In genomic region chr1:60158411-60158810, GRCm38 (mm10) we compare ENCODE assay signal across 8 mouse cellular contexts. TPM values are rescaled to one million over a fixed set of nuclear protein-coding genes. Genes with fewer than 3 reads are reported as not detected.
DNase-seq lines count a peak whose midpoint lies in the region; ATAC-seq and TF ChIP-seq lines count a peak whose summit lies in the region.

No protein-coding gene starts in this region.

- H3K27me3 ChIP-seq in heart, adult 2 months (ENCODE audit: control insufficient read depth, insufficient read depth, low read length), result no peaks in the 10 kb centered on the region
- H3K27me3 ChIP-seq in heart, embryonic 10.5 days (ENCODE audit: insufficient read depth, poor library complexity, severe bottlenecking), result no peaks in the 10 kb centered on the region
- H3K27me3 ChIP-seq in embryonic facial prominence, embryonic 15.5 days, result no peaks in the 10 kb centered on the region

- no peak for TF ChIP-seq POLR2A in heart, adult 2 months (IDR thresholded peaks at IDR 0.05; ENCODE audit: insufficient read depth, low read depth, low read length)

- no peaks in the 10 kb centered on the region for H3K9me3 ChIP-seq in heart, embryonic 10.5 days
- H3K9me3 ChIP-seq in embryonic facial prominence, embryonic 15.5 days (replicated peaks), result no peaks in the 10 kb centered on the region

- intact Hi-C loops in heart, adult 2 months (cut with DNase I), result loop anchor here (5.0 to 10.0 kb wide), 4 partner anchors 34 to 799 kb away; no protein-coding TSS in a partner anchor

- TF ChIP-seq CTCF in heart, adult 2 months (IDR thresholded peaks at IDR 0.05), result peak; percentile 84

- peak; percentile 81; the same call in 1 of the 2 replicates for TF ChIP-seq EP300 in heart, adult 2 months (IDR thresholded peaks at IDR 0.05; ENCODE audit: insufficient read depth, low read depth, low read length)

- WGBS in heart, adult 2 months, result 28% methylated on average over 3 of the region's 3 CpGs
- 61% methylated on average over 3 of the region's 3 CpGs for WGBS in heart, embryonic 10.5 days
- WGBS in embryonic facial prominence, embryonic 15.5 days, result 18% methylated on average over 3 of the region's 3 CpGs

- peak; percentile 63 to 74 for DNase-seq in heart, adult 2 months
- no peak for DNase-seq in heart, embryonic 10.5 days (ENCODE audit: low spot score)
- peak; percentile 47 for DNase-seq in urinary bladder, postnatal 14 days (ENCODE audit: low spot score)
- no peak for DNase-seq in urinary bladder, adult 2 months (ENCODE audit: low spot score)
- peak; percentile 72 for DNase-seq in kidney, postnatal 10 days
- peak; percentile 55 to 61 for DNase-seq in natural killer cell, adult 2 months (ENCODE audit: low spot score in 2 of 2)
- no peak for DNase-seq in frontal cortex, postnatal 25 days (ENCODE audit: low spot score in 2 of 2)

- H3K4me1 ChIP-seq in heart, adult 2 months (ENCODE audit: control insufficient read depth, insufficient read depth, low read length), result no peaks in the 10 kb centered on the region; the same call in 1 of the 2 replicates
- H3K4me1 ChIP-seq in heart, embryonic 10.5 days, result no peaks in the 10 kb centered on the region
- H3K4me1 ChIP-seq in embryonic facial prominence, embryonic 15.5 days, result peaks cover 6% of the 10 kb centered on the region; the same call in 1 of the 2 replicates

- H3K79me2 ChIP-seq in heart, adult 2 months (replicated peaks; ENCODE audit: control insufficient read depth, insufficient read depth, low read length), result no peaks in the 10 kb centered on the region

- peak; percentile 70 for ATAC-seq in embryonic facial prominence, embryonic 15.5 days (ENCODE audit: insufficient number of reproducible peaks, low FRiP score, low TSS enrichment, low read depth)

- H3K4me2 ChIP-seq in embryonic facial prominence, embryonic 15.5 days (replicated peaks), result peak overlapping the region; percentile 35; the same call in 1 of the 2 replicates

- H3K9ac ChIP-seq in heart, adult 2 months (ENCODE audit: low read depth, low read length), result no peak overlapping the region
- no peak overlapping the region for H3K9ac ChIP-seq in embryonic facial prominence, embryonic 15.5 days

- peak overlapping the region; percentile 3 for H3K4me3 ChIP-seq in heart, adult 2 months
- H3K4me3 ChIP-seq in heart, embryonic 10.5 days, result no peak overlapping the region
- 0 out of 2 replicates have a peak overlapping the region, but pooled peaks have one; percentile 10 for H3K4me3 ChIP-seq in embryonic facial prominence, embryonic 15.5 days (replicated peaks)

- peak overlapping the region; percentile 42; the same call in 1 of the 2 replicates for H3K27ac ChIP-seq in heart, adult 2 months
- H3K27ac ChIP-seq in heart, embryonic 10.5 days, result no peak overlapping the region
- no peak overlapping the region for H3K27ac ChIP-seq in embryonic facial prominence, embryonic 15.5 days (replicated peaks)

- no peaks in the 10 kb centered on the region for H3K36me3 ChIP-seq in heart, adult 2 months (ENCODE audit: control insufficient read depth, insufficient read depth, low read length)
- no peaks in the 10 kb centered on the region for H3K36me3 ChIP-seq in heart, embryonic 10.5 days
- no peaks in the 10 kb centered on the region for H3K36me3 ChIP-seq in embryonic facial prominence, embryonic 15.5 days

RNA-seq across cellular contexts. Expression of gene Nbeal1, which starts 22.0 kb away (rescaled TPM):
- 10 to 100 TPM; 42.8 to 49.1 TPM for total RNA-seq in heart, adult 2 months (2021)
- polyA plus RNA-seq in heart, adult 2 months (2012; rRNA removed), result 3.8 and 11.1 TPM in 2 replicates
- polyA plus RNA-seq in heart, embryonic 10.5 days (2016; fragmentation: Nextera tagmentation; extraction: Ambion mirVana), result 7.3 and 10.6 TPM in 2 replicates
- polyA plus RNA-seq in urinary bladder, adult 2 months (2012; rRNA removed), result 12.7 and 14.4 TPM in 2 replicates
- 5.4 and 5.9 TPM in 2 replicates for polyA plus RNA-seq in embryonic facial prominence, embryonic 15.5 days (2015; fragmentation: Nextera tagmentation; extraction: Ambion mirVana)

RNA-seq across cellular contexts. Expression of gene Wdr12, which starts 60.0 kb away (rescaled TPM):
- 10 to 100 TPM; 11.9 to 13.9 TPM for total RNA-seq in heart, adult 2 months (2021)
- 5.8 and 8.1 TPM in 2 replicates for polyA plus RNA-seq in heart, adult 2 months (2012; rRNA removed)
- polyA plus RNA-seq in heart, embryonic 10.5 days (2016; fragmentation: Nextera tagmentation; extraction: Ambion mirVana), result 40.6 and 54.9 TPM in 2 replicates
- 13.4 TPM in 2 replicates for polyA plus RNA-seq in urinary bladder, adult 2 months (2012; rRNA removed)
- 39.6 and 41.1 TPM in 2 replicates for polyA plus RNA-seq in embryonic facial prominence, embryonic 15.5 days (2015; fragmentation: Nextera tagmentation; extraction: Ambion mirVana)

Comparison
In these comparisons a context has a peak if more than half of its experiments do, and no peak if none do; other contexts are left out.
1. DNase-seq: peak in heart, adult 2 months (2 of 2), urinary bladder, postnatal 14 days (single experiment), kidney, postnatal 10 days (single experiment) and natural killer cell, adult 2 months (2 of 2); none in heart, embryonic 10.5 days (single experiment), urinary bladder, adult 2 months (single experiment) and frontal cortex, postnatal 25 days (0 of 2).